Mouse (Mus musculus) ES-Bruce4 (cell line): Measurements from ENCODE around the gene Spock1. TPM values are rescaled to one million over a fixed set of nuclear protein-coding genes. Genes with fewer than 3 reads are reported as not detected.

Experiments
- H3K27ac ChIP-seq: 2 replicates; pipeline ENCODE4 v1.5.1; 2012; ENCODE audit warnings: low read length, inconsistent platforms; ENCODE audit not compliant: insufficient read depth
- H3K27me3 ChIP-seq: 2 replicates; pipeline ENCODE4 v1.6.1; 2012; ENCODE audit warnings: mild to moderate bottlenecking, low read length, inconsistent platforms; ENCODE audit not compliant: control insufficient read depth, poor library complexity, insufficient read depth, severe bottlenecking
- H3K36me3 ChIP-seq: 2 replicates; pipeline ENCODE4 v1.6.1; 2012; ENCODE audit warnings: inconsistent platforms, mild to moderate bottlenecking, low read length, moderate library complexity; ENCODE audit not compliant: control insufficient read depth, poor library complexity, insufficient read depth, severe bottlenecking
- H3K4me1 ChIP-seq: one replicate; pipeline ENCODE4 v1.8.1; 2011; ENCODE audit warnings: low read length; ENCODE audit not compliant: control insufficient read depth, insufficient read depth
- H3K4me3 ChIP-seq: 2 replicates; pipeline ENCODE4 v1.5.1; 2011; ENCODE audit warnings: low read depth, mild to moderate bottlenecking, low read length
- H3K9ac ChIP-seq: 2 replicates; pipeline ENCODE4 v1.6.1; 2012; ENCODE audit warnings: low read depth, mild to moderate bottlenecking, inconsistent platforms; ENCODE audit not compliant: poor library complexity, severe bottlenecking
- H3K9me3 ChIP-seq: replicated peaks from 2 replicates; pipeline ENCODE4 v1.6.1; 2012; ENCODE audit warnings: mild to moderate bottlenecking, low read length, inconsistent platforms; ENCODE audit not compliant: control insufficient read depth, poor library complexity, insufficient read depth, severe bottlenecking
- CTCF ChIP-seq: IDR thresholded peaks from one replicate; pipeline ENCODE4 v1.8.1; 2011; ENCODE audit warnings: low read depth, low read length
- EP300 ChIP-seq: IDR thresholded peaks from 2 replicates; pipeline ENCODE4 v1.6.1; 2011; ENCODE audit warnings: low read depth, low read length; ENCODE audit not compliant: insufficient read depth
- POLR2A ChIP-seq: IDR thresholded peaks from one replicate; pipeline ENCODE4 v1.8.1; 2011; ENCODE audit warnings: low read length; ENCODE audit not compliant: insufficient read depth
- polyA plus RNA-seq: library from polyadenylated mRNA; stranded (reverse); fragments of >200 nt; gene quantifications from 2 replicates; pipeline ENCODE4 v1.2.4, GENCODE M21; 2011; ENCODE audit warnings: low read depth; ENCODE audit not compliant: missing spikeins, insufficient read depth, insufficient read length

Gene Spock1
- polyA plus RNA-seq, 1 experiment, result 0.61 TPM

DNA sequence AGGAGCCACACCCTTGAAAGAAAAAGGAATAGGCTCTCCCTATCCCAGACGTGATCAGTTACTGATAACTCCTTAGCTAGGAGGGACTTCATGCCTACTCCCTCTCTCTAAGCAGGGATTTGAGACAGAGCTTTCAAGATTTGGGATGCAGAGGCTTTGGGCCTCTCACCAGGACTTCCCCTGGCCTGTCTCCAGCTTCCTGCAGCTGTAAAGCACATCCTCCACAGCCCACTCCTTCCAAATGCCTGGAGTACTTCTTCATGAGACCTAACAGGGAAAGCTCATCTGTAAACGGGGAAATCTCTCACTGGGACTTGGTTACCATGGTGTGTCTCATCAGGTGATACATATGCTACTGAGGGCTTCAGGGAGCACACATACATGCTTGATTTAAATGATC is 97.3 kb downstream of the Spock1 start:
- Histone ChIP-seq H3K9me3 (no peaks in the 10 kb centered on the region), H3K36me3 (no peaks in the 10 kb centered on the region), H3K9ac (no peak overlapping the region), H3K27ac (no peak overlapping the region), H3K4me3 (no peak overlapping the region), H3K27me3 (no peaks in the 10 kb centered on the region), H3K4me1 (no peaks in the 10 kb centered on the region)
- TF ChIP-seq EP300, result no peak
- no peak for TF ChIP-seq CTCF
- TF ChIP-seq POLR2A, result no peak

GRCm38 (mm10) chr13:57810083-57810482 is 98.0 kb downstream of the Spock1 start:
- H3K4me1 ChIP-seq, result no peaks in the 10 kb centered on the region
- no peaks in the 10 kb centered on the region for H3K36me3 ChIP-seq
- no peaks in the 10 kb centered on the region for H3K27me3 ChIP-seq
- H3K9me3 ChIP-seq, result no peaks in the 10 kb centered on the region
- no peak overlapping the region for H3K9ac ChIP-seq
- H3K27ac ChIP-seq, result no peak overlapping the region
- no peak for TF ChIP-seq CTCF
- TF ChIP-seq POLR2A, result no peak
- TF ChIP-seq EP300, result no peak
- H3K4me3 ChIP-seq, result no peak overlapping the region

GRCm38 (mm10) chr13:57809603-57810002 is 98.5 kb downstream of the Spock1 start:
- Histone ChIP-seq H3K4me3 (no peak overlapping the region), H3K4me1 (no peaks in the 10 kb centered on the region), H3K36me3 (no peaks in the 10 kb centered on the region), H3K9ac (no peak overlapping the region), H3K27ac (no peak overlapping the region), H3K9me3 (no peaks in the 10 kb centered on the region), H3K27me3 (no peaks in the 10 kb centered on the region)
- TF ChIP-seq EP300 (no peak), POLR2A (no peak), CTCF (no peak)

DNA sequence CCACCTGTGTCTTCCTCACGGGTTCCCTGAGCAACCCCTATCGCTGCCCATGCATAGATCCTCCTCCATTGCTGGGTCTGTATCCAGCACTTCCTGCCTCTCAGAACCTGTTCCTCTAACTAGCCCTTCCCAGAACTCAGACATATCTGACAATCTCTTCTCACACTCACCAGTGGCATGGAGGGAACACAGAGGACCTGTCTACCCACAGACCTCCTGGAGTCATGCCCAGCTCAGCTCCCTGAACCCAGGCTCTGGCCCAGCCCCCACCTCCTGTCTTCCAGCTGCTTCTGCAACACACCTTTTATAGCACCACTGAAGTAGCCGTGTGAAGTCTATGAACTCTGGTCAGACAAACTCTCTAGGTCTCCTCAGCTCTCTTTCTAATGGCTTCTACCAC is 101.3 kb downstream of the Spock1 start:
- no peak overlapping the region for H3K9ac ChIP-seq
- H3K4me1 ChIP-seq, result no peaks in the 10 kb centered on the region
- H3K27ac ChIP-seq, result no peak overlapping the region
- no peak overlapping the region for H3K4me3 ChIP-seq
- TF ChIP-seq EP300 (no peak), POLR2A (no peak), CTCF (no peak)
- H3K9me3 ChIP-seq, result no peaks in the 10 kb centered on the region
- no peaks in the 10 kb centered on the region for H3K36me3 ChIP-seq
- H3K27me3 ChIP-seq, result no peaks in the 10 kb centered on the region

GRCm38 (mm10) chr13:57806301-57806700 is 101.8 kb downstream of the Spock1 start:
- H3K27me3 ChIP-seq, result no peaks in the 10 kb centered on the region
- H3K27ac ChIP-seq, result no peak overlapping the region

GRCm38 (mm10) chr13:57798633-57799032 is 109.5 kb downstream of the Spock1 start:
- H3K4me3 ChIP-seq, result no peak overlapping the region
- H3K36me3 ChIP-seq, result no peaks in the 10 kb centered on the region
- H3K9ac ChIP-seq, result no peak overlapping the region
- no peak overlapping the region for H3K27ac ChIP-seq
- no peaks in the 10 kb centered on the region for H3K27me3 ChIP-seq
- no peaks in the 10 kb centered on the region for H3K4me1 ChIP-seq
- TF ChIP-seq EP300 (no peak), CTCF (no peak), POLR2A (no peak)
- no peaks in the 10 kb centered on the region for H3K9me3 ChIP-seq

More at GRCm38 (mm10) chr13:57806301-57806700, 101.8 kb downstream of the Spock1 start:
- no peaks in the 10 kb centered on the region for H3K4me1 ChIP-seq
- H3K9me3 ChIP-seq, result no peaks in the 10 kb centered on the region
- TF ChIP-seq POLR2A, result no peak
- no peaks in the 10 kb centered on the region for H3K36me3 ChIP-seq
- no peak overlapping the region for H3K4me3 ChIP-seq
- H3K9ac ChIP-seq, result no peak overlapping the region
